Mouse (Mus musculus) CH12.LX (cell line): ENCODE measurements around the gene Defb15. TPM values are rescaled to one million over a fixed set of nuclear protein-coding genes. Genes with fewer than 3 reads are reported as not detected.
"Not testable (repeated sequence)": the region's sequence is repeated elsewhere in the genome, so short reads cannot be mapped to it uniquely, and the experiment has no call there.

Experiments
- DNase-seq: peaks from one replicate; pipeline ENCODE4 v3.0.0-alpha.2; 2013; ENCODE audit errors: extremely low read depth
- H3K27ac ChIP-seq: 2 replicates; pipeline ENCODE4 v1.5.1; 2012; ENCODE audit warnings: low read depth, mild to moderate bottlenecking, control low read depth, moderate library complexity; ENCODE audit not compliant: insufficient read depth
- H3K27me3 ChIP-seq: replicated peaks from 2 replicates; pipeline ENCODE3; 2012; ENCODE audit warnings: inconsistent platforms
- H3K36me3 ChIP-seq, 2 experiments: replicated peaks in 1 of 2; 2 replicates each; pipeline versions ENCODE3 to v1.6.1; 2012; ENCODE audit warnings: inconsistent platforms in 1 of 2, low read length in 1 of 2, mild to moderate bottlenecking in 1 of 2, mixed read lengths in 1 of 2, moderate library complexity in 1 of 2; ENCODE audit not compliant: control insufficient read depth in 1 of 2, insufficient read depth in 1 of 2
- H3K4me1 ChIP-seq, 2 experiments: 2 replicates each; pipeline ENCODE4 v1.6.1; 2012; ENCODE audit warnings: inconsistent platforms in 1 of 2, moderate library complexity in 1 of 2; ENCODE audit not compliant: insufficient read depth in 2 of 2, control insufficient read depth in 1 of 2
- H3K4me2 ChIP-seq: 2 replicates; pipeline ENCODE4 v1.6.1; 2012; ENCODE audit warnings: low read depth, mild to moderate bottlenecking, control low read depth; ENCODE audit not compliant: poor library complexity, insufficient read depth, severe bottlenecking
- H3K4me3 ChIP-seq, 3 experiments: fragments of 150-350 bp in 1 of 3; sonication (generic) in 1 of 3; replicated peaks in 1 of 3; 2 replicates each; pipeline versions ENCODE3 to v1.5.1; 2011 to 2012; ENCODE audit warnings: low read depth in 2 of 3, low read length in 2 of 3, mild to moderate bottlenecking in 2 of 3, moderate library complexity in 2 of 3, control low read depth in 1 of 3, improper control_type of control experiment in 1 of 3, inconsistent platforms in 1 of 3, mixed read lengths in 1 of 3; ENCODE audit not compliant: poor library complexity in 1 of 3
- H3K79me2 ChIP-seq: replicated peaks from 2 replicates; pipeline ENCODE4 v1.6.1; 2012; ENCODE audit warnings: mild to moderate bottlenecking, moderate library complexity; ENCODE audit not compliant: control insufficient read depth, poor library complexity, insufficient read depth, severe bottlenecking; ENCODE audit errors: extremely low read depth
- H3K9ac ChIP-seq: 2 replicates; pipeline ENCODE4 v1.6.1; 2012; ENCODE audit warnings: low read depth, mild to moderate bottlenecking, control low read depth, moderate library complexity; ENCODE audit not compliant: insufficient read depth
- H3K9me3 ChIP-seq: replicated peaks from 2 replicates; pipeline ENCODE3; 2012; ENCODE audit warnings: low read length, inconsistent platforms, mixed read lengths
- dilution Hi-C: fragments of 300-500 bp; cut with MboI; formaldehyde crosslinking; loops from 2 replicates; pipeline ENCODE4 v1.14.3; 2020; ENCODE audit warnings: low sequenced_read_pairs; ENCODE audit not compliant: extremely low pct_unique_long_range_greater_than_20kb, extremely low pct_ligation_motif_present
- in situ Hi-C: fragments of 300-500 bp; cut with MboI; formaldehyde crosslinking; loops from 3 replicates; pipeline ENCODE4 v1.14.3; 2019; ENCODE audit warnings: low sequenced_read_pairs, low pct_ligation_motif_present, low pct_unique_long_range_greater_than_20kb, mixed read lengths
- polyA plus RNA-seq: library from polyadenylated mRNA; unstranded; fragments of >175 nt; gene quantifications from 2 replicates; pipeline ENCODE4 v1.2.1, GENCODE M21; 2012; ENCODE audit warnings: low read depth; ENCODE audit not compliant: insufficient read length
- total RNA-seq, 2 experiments: library from RNA; depleted of rRNA; stranded (reverse); fragments of 300-350 nt in 1 of 2; fragments of >200 nt in 1 of 2; gene quantifications; 2 replicates each; pipeline ENCODE4 v1.2.3; 2012 to 2014

Defb15 gene
- total and polyA plus RNA-seq, 3 experiments = not detected

DNA sequence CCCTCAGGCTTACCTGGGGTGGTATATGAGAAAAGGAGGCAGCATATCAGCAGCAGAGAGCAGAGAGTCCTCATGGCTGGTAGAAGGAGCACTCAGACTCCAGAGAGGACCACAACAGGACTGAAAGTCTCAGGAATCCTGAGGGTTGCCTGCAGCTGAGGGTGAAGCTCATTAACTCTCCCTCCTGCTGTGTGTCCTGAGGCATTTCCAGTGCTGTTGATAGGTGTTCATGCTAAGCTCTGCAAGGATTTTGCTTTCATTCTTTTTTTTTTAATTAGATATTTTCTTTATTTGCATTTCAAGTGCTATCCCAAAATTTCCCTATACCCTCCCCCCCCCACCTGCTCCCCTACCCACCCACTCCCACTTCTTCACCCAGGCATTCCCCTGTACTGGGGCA, 47.2 kb downstream of the Defb15 start, which contains the start of gene Defb9:
TSS of gene Defb9 (minus strand) at position 101 of the 400 bp plus-strand sequence.
- dilution Hi-C loops, H3K4me1 ChIP-seq, H3K27ac ChIP-seq, in situ Hi-C loops, H3K4me2 ChIP-seq, H3K79me2 ChIP-seq, H3K4me3 ChIP-seq, H3K9me3 ChIP-seq, H3K9ac ChIP-seq, H3K36me3 ChIP-seq, DNase-seq: not testable (repeated sequence)
- H3K27me3 ChIP-seq = peaks cover 39% of the 10 kb centered on the region

Other genes starting within 250 kb of the Defb15 start
- gene AY761184, start 229.1 kb downstream of the Defb15 start, total RNA-seq (2012; rRNA removed) = not detected in 2 replicates
- gene AY761184, start 229.1 kb downstream of the Defb15 start, total RNA-seq (2014; rRNA removed) = not detected in 2 replicates
- not detected in 2 replicates for gene AY761184, start 229.1 kb downstream of the Defb15 start, polyA plus RNA-seq
- gene Defa24, start 198.2 kb downstream of the Defb15 start, total RNA-seq (2012; rRNA removed) = not detected in 2 replicates
- gene Defa24, start 198.2 kb downstream of the Defb15 start, total RNA-seq (2014; rRNA removed) = not detected in 2 replicates
- gene Defa24, start 198.2 kb downstream of the Defb15 start, polyA plus RNA-seq = not detected in 2 replicates
- gene Defb50, start 109.2 kb downstream of the Defb15 start, total RNA-seq (2012; rRNA removed) = not detected in 2 replicates
- not detected in 2 replicates for gene Defb50, start 109.2 kb downstream of the Defb15 start, total RNA-seq (2014; rRNA removed)
- gene Defb50, start 109.2 kb downstream of the Defb15 start, polyA plus RNA-seq = not detected in 2 replicates
- not detected in 2 replicates for gene Defb2, start 92.8 kb downstream of the Defb15 start, total RNA-seq (2012; rRNA removed)
- not detected in 2 replicates for gene Defb2, start 92.8 kb downstream of the Defb15 start, total RNA-seq (2014; rRNA removed)
- gene Defb2, start 92.8 kb downstream of the Defb15 start, polyA plus RNA-seq = not detected in 2 replicates
- gene Defb10, start 73.8 kb downstream of the Defb15 start, total RNA-seq (2012; rRNA removed) = not detected in 2 replicates
- not detected in 2 replicates for gene Defb10, start 73.8 kb downstream of the Defb15 start, total RNA-seq (2014; rRNA removed)
- gene Defb10, start 73.8 kb downstream of the Defb15 start, polyA plus RNA-seq = not detected in 2 replicates
- gene Defb9, start 47.3 kb downstream of the Defb15 start, total RNA-seq (2012; rRNA removed) = not detected in 2 replicates
- not detected in 2 replicates for gene Defb9, start 47.3 kb downstream of the Defb15 start, total RNA-seq (2014; rRNA removed)
- not detected in 2 replicates for gene Defb9, start 47.3 kb downstream of the Defb15 start, polyA plus RNA-seq
- not detected in 2 replicates for gene Defb11, start 26.3 kb downstream of the Defb15 start, total RNA-seq (2012; rRNA removed)
- not detected in 2 replicates for gene Defb11, start 26.3 kb downstream of the Defb15 start, total RNA-seq (2014; rRNA removed)
- gene Defb11, start 26.3 kb downstream of the Defb15 start, polyA plus RNA-seq = not detected in 2 replicates
- not detected in 2 replicates for gene Defb35, start 5.6 kb upstream of the Defb15 start, total RNA-seq (2012; rRNA removed)
- gene Defb35, start 5.6 kb upstream of the Defb15 start, total RNA-seq (2014; rRNA removed) = not detected in 2 replicates
- not detected in 2 replicates for gene Defb35, start 5.6 kb upstream of the Defb15 start, polyA plus RNA-seq
- not detected in 2 replicates for gene Defb13, start 14.1 kb upstream of the Defb15 start, total RNA-seq (2012; rRNA removed)
- gene Defb13, start 14.1 kb upstream of the Defb15 start, total RNA-seq (2014; rRNA removed) = not detected in 2 replicates
- not detected in 2 replicates for gene Defb13, start 14.1 kb upstream of the Defb15 start, polyA plus RNA-seq
- gene Fam90a1a, start 26.0 kb upstream of the Defb15 start, total RNA-seq (2012; rRNA removed) = not detected in 2 replicates
- not detected in 2 replicates for gene Fam90a1a, start 26.0 kb upstream of the Defb15 start, total RNA-seq (2014; rRNA removed)
- not detected in 2 replicates for gene Fam90a1a, start 26.0 kb upstream of the Defb15 start, polyA plus RNA-seq
- gene Ccdc70, start 37.1 kb upstream of the Defb15 start, total RNA-seq (2012; rRNA removed) = not detected in 2 replicates
- gene Ccdc70, start 37.1 kb upstream of the Defb15 start, total RNA-seq (2014; rRNA removed) = not detected in 2 replicates
- gene Ccdc70, start 37.1 kb upstream of the Defb15 start, polyA plus RNA-seq = not detected in 2 replicates
- gene Atp7b, start 127.6 kb upstream of the Defb15 start, total RNA-seq (2012; rRNA removed) = 2.9 and 3.1 TPM in 2 replicates
- 0.47 and 0.51 TPM in 2 replicates for gene Atp7b, start 127.6 kb upstream of the Defb15 start, total RNA-seq (2014; rRNA removed)
- 1.2 and 1.5 TPM in 2 replicates for gene Atp7b, start 127.6 kb upstream of the Defb15 start, polyA plus RNA-seq
- gene Alg11, start 128.0 kb upstream of the Defb15 start, total RNA-seq (2012; rRNA removed) = 13.7 and 14.3 TPM in 2 replicates
- gene Alg11, start 128.0 kb upstream of the Defb15 start, total RNA-seq (2014; rRNA removed) = 14.3 and 16.1 TPM in 2 replicates
- 10.9 and 11.9 TPM in 2 replicates for gene Alg11, start 128.0 kb upstream of the Defb15 start, polyA plus RNA-seq
- not detected in 2 replicates for gene Nek5, start 192.3 kb upstream of the Defb15 start, total RNA-seq (2012; rRNA removed)
- gene Nek5, start 192.3 kb upstream of the Defb15 start, total RNA-seq (2014; rRNA removed) = not detected in 2 replicates
- not detected in 2 replicates for gene Nek5, start 192.3 kb upstream of the Defb15 start, polyA plus RNA-seq
- 4.0 and 4.7 TPM in 2 replicates for gene Nek3, start 233.7 kb upstream of the Defb15 start, total RNA-seq (2012; rRNA removed)
- gene Nek3, start 233.7 kb upstream of the Defb15 start, total RNA-seq (2014; rRNA removed) = 4.1 and 4.4 TPM in 2 replicates
- 3.3 and 3.4 TPM in 2 replicates for gene Nek3, start 233.7 kb upstream of the Defb15 start, polyA plus RNA-seq